Mouse (Mus musculus) megakaryocyte, embryonic 14.5 days (primary cell): ENCODE data around the gene Fnbp4. TPM values are rescaled to one million over a fixed set of nuclear protein-coding genes. Genes with fewer than 3 reads are reported as not detected.

Experiments used
- H3K27me3 ChIP-seq: replicated peaks from 2 replicates; pipeline ENCODE3; 2012; ENCODE audit warnings: inconsistent platforms
- H3K36me3 ChIP-seq: replicated peaks from 2 replicates; pipeline ENCODE3; 2012; ENCODE audit warnings: low read length, inconsistent platforms, mixed read lengths
- H3K4me1 ChIP-seq: 2 replicates; pipeline ENCODE4 v1.6.1; 2012; ENCODE audit warnings: inconsistent platforms
- H3K4me3 ChIP-seq: replicated peaks from 2 replicates; pipeline ENCODE3; 2012; ENCODE audit warnings: moderate library complexity, mild to moderate bottlenecking, inconsistent platforms
- H3K9me3 ChIP-seq: 2 replicates; pipeline ENCODE4 v1.6.1; 2012; ENCODE audit warnings: inconsistent platforms
- FLI1 ChIP-seq: IDR thresholded peaks from 2 replicates; pipeline ENCODE4 v1.6.1; 2012; ENCODE audit warnings: low read length, inconsistent platforms, mixed read lengths
- GATA1 ChIP-seq: IDR thresholded peaks from 3 replicates; pipeline ENCODE4 v1.6.1; 2012; ENCODE audit warnings: mixed read lengths, low read length, inconsistent platforms, borderline replicate concordance
- polyA plus RNA-seq: library from polyadenylated mRNA; stranded (reverse); fragments of >175 nt; gene quantifications from 2 replicates; pipeline ENCODE4 v1.2.3, GENCODE M21; 2012; ENCODE audit warnings: low replicate concordance; ENCODE audit not compliant: insufficient read depth

Gene Fnbp4
- polyA plus RNA-seq, result 25.9 and 30.4 TPM in 2 replicates

DNA sequence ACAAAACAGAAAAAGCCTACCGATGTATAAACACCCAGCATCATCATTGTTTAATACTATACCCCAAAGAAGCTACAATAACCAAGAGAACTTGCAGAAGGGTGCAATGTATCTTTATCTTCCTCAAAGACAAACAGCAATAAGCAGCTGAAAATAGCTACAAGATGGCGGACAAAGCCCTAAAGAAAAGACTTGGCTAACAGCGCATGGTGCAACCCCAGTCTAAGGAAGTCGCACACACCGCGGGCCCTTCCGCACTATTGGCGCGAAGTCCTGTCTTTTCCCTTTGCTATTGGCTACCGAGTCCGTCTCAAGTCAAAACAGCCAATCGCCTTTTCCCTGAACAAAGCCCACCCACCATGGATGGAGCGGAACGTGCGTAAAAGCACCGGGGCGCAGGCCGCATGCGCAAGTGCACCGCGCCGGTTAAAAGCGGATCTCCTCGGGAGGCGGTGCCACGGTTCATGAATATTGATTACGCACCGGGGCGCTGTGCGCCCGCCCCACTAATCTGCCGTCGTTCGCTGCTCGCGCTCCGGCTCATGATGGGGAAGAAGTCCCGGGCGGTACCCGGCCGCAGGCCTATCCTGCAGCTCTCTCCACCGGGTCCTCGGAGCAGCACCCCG, at the start of gene Fnbp4:
Gene Fnbp4, plus strand, starts transcription at position 318 of the 626 bp plus-strand sequence.
- H3K4me3 ChIP-seq, result peak within 1 kb of the TSS; percentile 95
- peaks cover 41% of the 10 kb centered on the region for H3K4me1 ChIP-seq
- H3K9me3 ChIP-seq, result no peaks in the 10 kb centered on the region
- peaks cover 29% of the 10 kb centered on the region for H3K36me3 ChIP-seq
- H3K27me3 ChIP-seq, result no peaks in the 10 kb centered on the region
- TF ChIP-seq FLI1 (no peak), GATA1 (no peak)

DNA sequence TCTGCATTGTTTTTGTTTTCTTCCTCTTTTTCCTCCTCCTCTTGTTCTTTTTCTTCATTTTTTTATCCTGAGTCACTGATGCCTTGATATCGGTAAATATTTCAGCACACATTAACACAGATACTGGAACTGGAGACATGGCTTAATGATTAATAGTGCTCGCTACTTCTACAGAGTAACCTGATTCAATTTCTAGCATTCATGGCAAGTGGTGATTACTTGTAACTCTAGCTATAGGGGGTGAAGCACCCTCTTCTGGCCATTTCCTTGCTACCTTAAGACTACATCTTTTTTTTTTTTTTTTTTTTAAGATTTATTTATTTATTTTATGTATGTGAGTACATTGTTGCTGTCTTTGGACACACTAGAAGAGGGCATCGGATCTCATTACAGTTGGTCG, 44.2 kb upstream of the Fnbp4 start:
- H3K4me1 ChIP-seq, result 0 out of 2 replicates have a peak, but pooled peaks cover 4% of the 10 kb centered on the region
- H3K27me3 ChIP-seq, result no peaks in the 10 kb centered on the region
- H3K36me3 ChIP-seq, result peaks cover 97% of the 10 kb centered on the region
- H3K9me3 ChIP-seq, result no peaks in the 10 kb centered on the region
- H3K4me3 ChIP-seq, result no peak overlapping the region
- TF ChIP-seq GATA1 (no peak), FLI1 (no peak)

GRCm38 (mm10) chr2:90708548-90708947, 36.6 kb upstream of the Fnbp4 start:
- Histone ChIP-seq H3K4me3 (no peak overlapping the region), H3K4me1 (no peaks in the 10 kb centered on the region), H3K27me3 (no peaks in the 10 kb centered on the region), H3K9me3 (no peaks in the 10 kb centered on the region), H3K36me3 (peaks cover 97% of the 10 kb centered on the region)
- TF ChIP-seq GATA1 (no peak), FLI1 (no peak)

- peaks cover 94% of the 10 kb centered on the region for H3K36me3 ChIP-seq
- no peaks in the 10 kb centered on the region for H3K9me3 ChIP-seq
- no peaks in the 10 kb centered on the region for H3K27me3 ChIP-seq
- no peak overlapping the region for H3K4me3 ChIP-seq
- TF ChIP-seq GATA1 (no peak), FLI1 (no peak)
- peaks cover 8% of the 10 kb centered on the region for H3K4me1 ChIP-seq
Observed at GRCm38 (mm10) chr2:90715555-90716092, 29.5 kb upstream of the Fnbp4 start.

DNA sequence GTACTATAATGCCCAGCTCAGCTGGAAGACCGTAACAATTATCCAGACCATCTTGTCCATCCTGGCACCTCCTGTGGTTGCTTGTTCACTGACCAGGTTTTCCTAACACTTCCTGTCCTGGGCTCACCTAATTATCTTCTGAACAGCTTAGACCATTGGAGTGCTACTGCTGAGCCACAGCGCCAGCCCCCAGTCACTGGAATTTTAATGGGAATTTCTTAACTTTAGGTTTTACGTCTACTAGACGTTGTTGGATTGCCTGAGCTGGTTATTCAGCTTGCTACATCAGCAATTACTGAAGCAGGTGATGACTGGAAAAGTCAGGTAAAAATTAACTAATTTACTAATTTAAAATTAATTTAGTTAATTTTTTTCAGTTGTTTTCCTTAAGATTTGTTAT, 27.8 kb upstream of the Fnbp4 start:
- TF ChIP-seq GATA1, result no peak
- TF ChIP-seq FLI1, result no peak
- H3K36me3 ChIP-seq, result peaks cover 94% of the 10 kb centered on the region
- no peaks in the 10 kb centered on the region for H3K9me3 ChIP-seq

DNA sequence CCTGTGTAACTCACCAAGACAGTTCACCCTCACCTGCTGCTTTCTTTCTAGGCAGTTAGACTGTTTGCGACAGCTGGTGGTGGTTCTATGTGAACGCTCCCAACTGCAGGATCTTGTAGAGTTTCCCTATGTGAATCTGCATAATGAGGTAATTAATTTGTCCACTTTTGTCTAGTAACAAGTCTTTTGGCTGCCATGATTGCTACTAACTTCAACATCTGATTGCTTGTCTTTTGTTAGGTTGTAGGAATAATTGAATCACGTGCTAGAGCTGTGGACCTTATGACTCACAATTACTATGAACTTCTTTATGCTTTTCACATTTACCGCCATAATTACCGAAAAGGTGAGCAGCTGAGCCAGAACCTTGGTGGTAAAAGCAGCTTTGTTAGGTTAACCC, 27.2 kb upstream of the Fnbp4 start:
- TF ChIP-seq FLI1 (no peak), GATA1 (no peak)
- H3K9me3 ChIP-seq, result no peaks in the 10 kb centered on the region
- peaks cover 8% of the 10 kb centered on the region for H3K4me1 ChIP-seq
- H3K27me3 ChIP-seq, result no peaks in the 10 kb centered on the region
- H3K36me3 ChIP-seq, result peaks cover 94% of the 10 kb centered on the region
- H3K4me3 ChIP-seq, result no peak overlapping the region

More for the DNA sequence above, 27.8 kb upstream of the Fnbp4 start:
- H3K4me1 ChIP-seq, result peaks cover 8% of the 10 kb centered on the region
- H3K4me3 ChIP-seq, result no peak overlapping the region
- no peaks in the 10 kb centered on the region for H3K27me3 ChIP-seq

DNA sequence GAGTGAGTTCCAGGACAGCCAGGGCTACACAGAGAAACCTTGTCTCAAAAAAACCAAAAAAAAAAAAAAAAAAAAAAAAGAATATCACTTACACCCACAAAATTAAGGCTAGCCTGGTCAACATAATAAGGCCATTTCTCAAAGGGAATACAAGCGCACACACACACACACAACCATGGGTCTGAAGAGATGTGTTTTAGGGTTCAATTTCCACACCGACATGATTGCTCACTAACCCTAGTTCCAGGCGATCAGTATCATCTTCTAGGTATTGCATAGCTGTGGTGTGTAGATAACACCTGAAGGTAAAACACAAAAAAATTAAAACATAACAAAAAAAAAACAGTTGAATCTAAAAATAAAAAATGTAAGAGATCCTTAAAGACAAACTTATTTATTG, 18.4 kb upstream of the Fnbp4 start:
- no peaks in the 10 kb centered on the region for H3K9me3 ChIP-seq
- no peaks in the 10 kb centered on the region for H3K4me1 ChIP-seq
- TF ChIP-seq GATA1 (no peak), FLI1 (no peak)
- H3K36me3 ChIP-seq, result peaks cover 96% of the 10 kb centered on the region
- H3K27me3 ChIP-seq, result no peaks in the 10 kb centered on the region
- H3K4me3 ChIP-seq, result no peak overlapping the region

DNA sequence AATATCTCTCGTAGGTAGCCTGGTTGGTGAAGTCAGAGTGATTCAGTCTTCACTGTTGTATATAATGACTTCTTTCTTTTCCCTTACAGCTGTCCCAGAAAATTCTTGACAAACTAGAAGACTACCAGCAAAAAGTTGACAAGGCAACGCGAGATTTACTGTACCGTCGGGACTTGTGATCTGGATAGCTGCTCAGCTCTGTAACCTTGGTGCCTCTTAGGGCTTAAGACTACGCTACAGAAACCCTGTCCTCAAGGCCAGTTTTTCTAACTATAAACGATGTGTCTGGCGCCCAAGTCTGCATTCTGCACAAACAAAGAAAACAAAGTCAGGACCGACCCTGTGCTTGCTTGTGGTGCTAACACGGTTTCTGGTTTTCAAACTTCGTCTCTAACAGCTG, 9.8 kb upstream of the Fnbp4 start:
- TF ChIP-seq GATA1 (no peak), FLI1 (no peak)
- peaks cover 10% of the 10 kb centered on the region for H3K4me1 ChIP-seq
- H3K36me3 ChIP-seq, result peaks cover 86% of the 10 kb centered on the region
- no peak overlapping the region for H3K4me3 ChIP-seq
- no peaks in the 10 kb centered on the region for H3K27me3 ChIP-seq
- H3K9me3 ChIP-seq, result no peaks in the 10 kb centered on the region

GRCm38 (mm10) chr2:90738801-90739200, 6.4 kb upstream of the Fnbp4 start:
- H3K4me3 ChIP-seq, result no peak overlapping the region
- peaks cover 14% of the 10 kb centered on the region for H3K4me1 ChIP-seq
- peaks cover 55% of the 10 kb centered on the region for H3K36me3 ChIP-seq
- TF ChIP-seq GATA1, result no peak
- no peak for TF ChIP-seq FLI1
- no peaks in the 10 kb centered on the region for H3K9me3 ChIP-seq
- H3K27me3 ChIP-seq, result no peaks in the 10 kb centered on the region

DNA sequence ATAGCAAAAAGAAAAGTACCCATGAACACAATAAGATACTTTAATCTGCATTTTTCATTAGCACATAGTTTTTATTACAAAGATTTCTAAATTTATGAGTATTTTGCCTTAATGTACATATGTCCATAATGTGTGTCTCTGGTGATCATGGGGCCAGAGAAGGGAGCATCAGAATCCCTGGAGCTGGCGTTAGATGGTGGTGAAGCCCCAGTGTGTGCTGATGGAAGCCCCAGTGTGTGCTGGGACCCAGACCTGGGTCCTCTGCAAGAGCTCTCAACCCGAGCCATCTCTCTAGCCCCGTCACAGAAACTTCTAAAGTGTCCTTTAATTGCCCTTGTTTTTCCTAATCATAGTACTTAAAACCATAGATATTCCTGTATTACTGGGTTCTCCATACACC, 5.8 kb upstream of the Fnbp4 start:
- H3K36me3 ChIP-seq, result peaks cover 50% of the 10 kb centered on the region
- TF ChIP-seq FLI1 (no peak), GATA1 (no peak)
- peaks cover 17% of the 10 kb centered on the region for H3K4me1 ChIP-seq
- no peak overlapping the region for H3K4me3 ChIP-seq
- no peaks in the 10 kb centered on the region for H3K9me3 ChIP-seq
- no peaks in the 10 kb centered on the region for H3K27me3 ChIP-seq
